Mouse (Mus musculus) small intestine, adult 2 months (tissue): ENCODE results near the gene Sipa1l3.

Experiments
- CTCF ChIP-seq: fragments of 200-500 bp; IDR thresholded peaks from 2 replicates; pipeline ENCODE4 v1.5.1; 2012; ENCODE audit warnings: low read depth, mild to moderate bottlenecking, control low read depth, inconsistent platforms, low read length, moderate library complexity, mixed read lengths; ENCODE audit not compliant: insufficient replicate concordance, insufficient read length; ENCODE audit errors: extremely low read depth
- POLR2A ChIP-seq: fragments of 200-500 bp; IDR thresholded peaks from 2 replicates; pipeline ENCODE4 v1.6.1; 2012; ENCODE audit warnings: low read depth, mild to moderate bottlenecking, control low read depth, inconsistent platforms, low read length, moderate library complexity

- TF ChIP-seq CTCF: no peak
- no peak for TF ChIP-seq POLR2A
Observed at GRCm38 (mm10) chr7:29346212-29346611, 172.2 kb downstream of the Sipa1l3 start.
